Mouse (Mus musculus): ENCODE measurements around the gene Gm29735.
"Not testable (repeated sequence)": the region's sequence is repeated elsewhere in the genome, so short reads cannot be mapped to it uniquely, and the experiment has no call there.

Gm29735 gene

GRCm38 (mm10) chr7:142157013-142157412 is at the start of gene Gm29735:
Gm29735 (minus strand) TSS chr7:142157113.
- not testable (repeated sequence) for DNase-seq

- DNase-seq, result no peak
These were observed 48.6 kb upstream of the Gm29735 start for GRCm38 (mm10) chr7:142205488-142205887.

DNA sequence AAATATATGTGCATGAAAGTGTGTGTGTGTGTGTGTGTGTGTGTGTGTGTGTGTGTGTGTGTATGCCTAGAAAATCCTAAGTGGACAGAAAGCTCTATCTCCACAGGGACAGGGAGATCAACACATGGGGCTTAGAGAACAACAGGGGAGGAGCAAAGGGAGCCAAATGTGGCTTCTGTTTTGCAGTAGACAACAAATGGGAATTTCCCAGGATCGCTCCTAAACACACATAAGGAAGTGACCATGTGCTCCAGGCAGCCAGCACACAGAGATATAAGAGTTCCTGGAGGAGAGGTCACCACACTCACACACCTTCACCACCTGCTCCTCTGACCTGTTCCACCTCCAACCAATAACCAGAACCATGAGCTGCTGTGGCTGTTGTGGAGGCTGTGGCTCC is 44.2 kb upstream of the Gm29735 start, which contains the start of gene Krtap5-3:
Gene Krtap5-3, plus strand, starts transcription at position 301 of the 400 bp plus-strand sequence.
- DNase-seq, result no peak

GRCm38 (mm10) chr7:142198748-142199147 is 41.8 kb upstream of the Gm29735 start:
- DNase-seq, result no peak

GRCm38 (mm10) chr7:142190289-142190688 is 33.4 kb upstream of the Gm29735 start, which contains the start of gene Gm10153:
Gm10153 (minus strand) TSS chr7:142190389.
- no peak for DNase-seq

- no peak for DNase-seq
These were observed 31.2 kb upstream of the Gm29735 start for GRCm38 (mm10) chr7:142188156-142188555.

DNA sequence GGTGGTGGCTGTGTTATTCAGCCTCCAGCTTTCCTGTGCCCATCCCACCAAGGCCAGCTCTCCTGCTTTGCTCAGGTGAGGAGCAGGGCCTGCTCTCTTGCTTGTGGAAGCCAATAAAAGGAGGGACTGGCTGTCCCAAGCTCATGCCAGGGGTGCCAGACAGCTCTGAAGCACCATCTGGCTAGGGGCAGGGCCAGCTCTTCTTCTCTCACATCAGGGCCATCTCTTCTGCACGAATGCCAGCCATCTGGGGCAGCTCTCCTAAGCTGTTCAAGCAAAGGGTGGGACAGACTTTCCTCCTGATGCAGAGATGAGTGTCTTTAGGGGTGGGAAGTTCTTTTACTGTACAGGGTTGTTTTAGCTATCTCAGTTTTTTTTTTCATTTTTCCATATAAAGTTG is 24.1 kb upstream of the Gm29735 start:
- no peak for DNase-seq

GRCm38 (mm10) chr7:142178685-142179084 is 21.8 kb upstream of the Gm29735 start:
- DNase-seq, result no peak

- DNase-seq, result not testable (repeated sequence)
These were observed 19.0 kb upstream of the Gm29735 start, which contains the start of gene Krtap5-2 for GRCm38 (mm10) chr7:142175905-142176304. Krtap5-2 (minus strand) TSS chr7:142176005.

GRCm38 (mm10) chr7:142169836-142170235 is 12.9 kb upstream of the Gm29735 start:
- no peak for DNase-seq

GRCm38 (mm10) chr7:142165639-142166038 is 8.7 kb upstream of the Gm29735 start, which contains the start of gene Gm4553:
Gm4553 (minus strand) TSS chr7:142165739.
- DNase-seq, result not testable (repeated sequence)

GRCm38 (mm10) chr7:142159366-142159765 is 2.5 kb upstream of the Gm29735 start:
- no peak for DNase-seq

DNA sequence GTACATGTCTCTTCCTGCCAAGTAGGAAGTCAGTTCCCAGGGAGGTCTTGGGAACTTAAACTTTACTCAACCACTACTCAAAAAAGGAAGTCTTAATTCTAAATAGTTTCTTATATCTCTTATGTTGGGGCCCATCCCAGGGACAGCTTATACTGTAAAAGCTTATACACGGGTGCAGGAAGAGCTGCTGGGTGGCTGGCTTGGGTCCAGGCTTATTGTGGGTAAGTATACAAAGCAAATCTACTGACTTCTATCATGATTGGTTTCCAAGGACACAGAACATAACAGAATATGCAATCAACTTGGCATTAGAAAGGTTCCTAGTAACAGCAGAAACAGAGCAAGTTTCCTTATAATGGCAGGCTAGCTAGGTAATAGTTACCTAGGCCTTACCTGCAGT is 1.6 kb downstream of the Gm29735 start:
- DNase-seq, result no peak

GRCm38 (mm10) chr7:142152191-142152590 is 4.7 kb downstream of the Gm29735 start:
- DNase-seq, result no peak

- no peak for DNase-seq
These were observed 8.3 kb downstream of the Gm29735 start for GRCm38 (mm10) chr7:142148633-142149032.

- peak; percentile 62 to 77 for DNase-seq
These were observed 10.9 kb downstream of the Gm29735 start for GRCm38 (mm10) chr7:142146033-142146432.

- no peak for DNase-seq
These were observed 11.4 kb downstream of the Gm29735 start for GRCm38 (mm10) chr7:142145413-142145940.

GRCm38 (mm10) chr7:142144507-142144906 is 12.4 kb downstream of the Gm29735 start, which contains the start of gene Gm45337:
Gm45337 (minus strand) TSS chr7:142144607.
- DNase-seq, result no peak

DNA sequence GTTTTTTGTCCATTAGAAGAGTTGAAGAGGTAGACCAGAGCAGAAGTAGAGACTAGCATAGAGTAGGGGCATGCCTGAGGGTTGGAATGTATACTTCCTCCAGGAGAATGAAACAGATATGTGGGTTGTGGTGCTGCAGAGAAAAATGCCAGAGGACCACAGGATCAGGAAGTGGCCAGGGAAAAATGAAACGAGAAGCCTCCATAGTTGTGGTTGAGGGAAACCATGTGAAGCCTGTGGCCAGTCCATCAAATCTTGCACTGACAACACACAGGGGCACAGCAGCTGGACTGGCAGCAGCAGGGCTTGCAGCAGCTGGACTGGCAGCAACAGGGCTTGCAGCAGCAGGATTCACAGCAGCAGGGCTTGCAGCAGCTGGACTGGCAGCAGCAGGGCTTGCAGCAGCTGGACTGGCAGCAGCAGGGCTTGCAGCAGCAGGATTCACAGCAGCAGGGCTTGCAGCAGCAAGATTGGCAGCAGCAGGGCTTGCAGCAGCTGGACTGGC is 13.4 kb downstream of the Gm29735 start:
- DNase-seq, result not testable (repeated sequence)

DNA sequence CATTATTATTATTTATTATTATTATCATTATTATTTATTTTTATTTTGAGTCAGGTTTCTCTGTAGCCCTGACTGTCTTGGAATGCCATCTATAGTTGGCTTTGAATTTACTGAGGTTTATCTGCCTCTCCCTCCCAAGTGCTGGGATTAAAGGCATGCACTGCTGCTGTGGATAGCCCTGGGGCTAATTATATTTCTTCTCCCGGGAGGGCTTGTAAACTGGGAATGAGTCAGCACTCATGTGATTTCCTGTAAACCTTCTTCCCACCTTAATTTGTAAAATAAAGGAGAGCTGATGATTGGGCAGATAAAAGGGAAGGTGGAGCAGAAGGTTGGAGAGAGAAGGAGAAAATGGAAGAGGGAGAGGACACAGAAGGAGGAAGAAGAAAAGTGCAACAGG is 16.2 kb downstream of the Gm29735 start:
- DNase-seq, result no peak

- not testable (repeated sequence) for DNase-seq
These were observed 21.0 kb downstream of the Gm29735 start, which contains the start of gene Gm39115 for GRCm38 (mm10) chr7:142135934-142136333. Gm39115 (minus strand) TSS chr7:142136034.

- peak; percentile 56 to 63 for DNase-seq
These were observed 22.5 kb downstream of the Gm29735 start for GRCm38 (mm10) chr7:142134206-142134995.

GRCm38 (mm10) chr7:142128843-142129242 is 28.1 kb downstream of the Gm29735 start:
- no peak for DNase-seq

DNA sequence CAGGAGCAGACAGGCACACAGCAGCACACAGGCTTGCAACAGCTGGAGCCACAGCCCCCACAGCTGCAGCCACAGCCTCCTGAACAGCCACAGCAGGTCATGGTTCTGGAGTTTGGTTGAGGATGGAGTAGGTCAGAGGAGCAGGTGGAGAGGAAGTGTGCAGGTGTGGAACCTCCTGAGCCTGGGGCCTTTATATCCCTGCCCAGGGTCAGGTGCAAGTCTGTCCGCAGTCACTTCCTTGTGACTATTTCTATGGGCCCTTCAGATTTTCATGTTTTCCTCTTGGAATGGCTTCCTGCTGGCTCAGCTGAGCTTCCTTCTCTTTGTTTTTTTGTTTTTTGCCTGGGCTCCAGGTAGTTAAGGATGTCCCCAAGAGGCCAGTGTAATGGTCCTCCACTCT is 36.3 kb downstream of the Gm29735 start, which contains the start of gene Gm45618:
Gene Gm45618, minus strand, starts transcription at position 101 of the 400 bp plus-strand sequence.
- DNase-seq, result not testable (repeated sequence)
